ENCODE assay signal across 8 mouse cellular contexts in the genomic region with DNA sequence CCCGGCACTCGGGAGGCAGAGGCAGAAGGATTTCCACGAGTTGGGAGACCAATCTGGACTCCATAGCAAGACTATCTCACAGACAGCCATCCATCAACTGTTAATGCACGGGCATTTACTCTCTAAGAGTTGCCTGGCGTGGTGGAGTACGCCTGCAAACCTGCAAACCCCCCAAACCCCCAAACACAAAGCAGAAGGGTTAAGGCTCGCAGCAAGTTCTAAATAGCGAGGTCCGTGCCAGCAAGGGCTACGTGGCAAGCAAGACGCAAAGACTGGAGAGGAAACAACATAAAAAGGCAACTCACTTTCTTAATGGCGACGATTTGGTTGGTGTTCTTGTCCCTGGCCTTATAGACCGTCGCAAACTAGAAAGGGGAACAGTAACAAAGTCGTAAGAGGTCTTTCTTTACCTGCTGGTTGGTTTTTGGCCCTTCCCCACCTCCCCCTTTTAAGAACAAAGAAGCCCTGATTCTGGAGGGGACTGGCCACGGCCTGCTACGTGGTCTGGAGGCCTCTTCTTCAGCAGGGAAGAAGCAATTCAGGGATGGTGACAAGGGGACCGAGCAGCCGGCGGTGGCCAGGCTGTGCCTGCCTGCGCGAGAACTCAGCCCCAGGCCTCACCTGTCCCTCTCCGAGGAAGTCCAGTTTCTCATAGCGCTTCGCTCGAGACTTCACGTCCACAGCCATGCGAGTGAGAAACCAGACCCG. TPM values are rescaled to one million over a fixed set of nuclear protein-coding genes. Genes with fewer than 3 reads are reported as not detected.
DNase-seq lines count a peak whose midpoint lies in the region; ATAC-seq and TF ChIP-seq lines count a peak whose summit lies in the region.

No protein-coding gene starts in this region.

- peak overlapping the region; percentile 65 for H3K9ac ChIP-seq in liver, adult 2 months (ENCODE audit: low read depth, low read length)
- peak overlapping the region; percentile 88 for H3K9ac ChIP-seq in forebrain, embryonic 12.5 days

- peak overlapping the region; percentile 63 for H3K4me3 ChIP-seq in liver, adult 2 months (ENCODE audit: insufficient read depth, low read depth, low read length)
- peak overlapping the region; percentile 98 for H3K4me3 ChIP-seq in bone marrow, adult 2 months (replicated peaks; ENCODE audit: control insufficient read depth, low read depth, low read length)
- H3K4me3 ChIP-seq in forebrain, embryonic 12.5 days (replicated peaks), result peak overlapping the region; percentile 87

- peaks cover 20% of the 10 kb centered on the region; the same call in 1 of the 2 replicates for H3K79me2 ChIP-seq in liver, adult 2 months (ENCODE audit: control insufficient read depth, insufficient read depth, low read length)

- H3K36me3 ChIP-seq in liver, adult 2 months (ENCODE audit: control insufficient read depth, insufficient read depth, low read length), result peaks cover 4% of the 10 kb centered on the region
- peaks cover 19% of the 10 kb centered on the region for H3K36me3 ChIP-seq in forebrain, embryonic 12.5 days (replicated peaks)

- peak overlapping the region; percentile 36 for H3K27ac ChIP-seq in liver, adult 2 months (replicated peaks; ENCODE audit: insufficient read depth, low read depth, low read length)
- peak overlapping the region; percentile 72 for H3K27ac ChIP-seq in bone marrow, adult 2 months (ENCODE audit: control insufficient read depth, insufficient read depth, low read depth, low read length, poor library complexity)
- H3K27ac ChIP-seq in forebrain, embryonic 12.5 days, result peak overlapping the region; percentile 91

- no peaks in the 10 kb centered on the region for H3K9me3 ChIP-seq in forebrain, embryonic 12.5 days

- peak; percentile 91 for ATAC-seq in forebrain, embryonic 12.5 days (ENCODE audit: low FRiP score)
- ATAC-seq in megakaryocyte progenitor cell, adult 5-6 weeks (replicated peaks; ENCODE audit: poor library complexity), result peak; percentile 59

- no peak for TF ChIP-seq POLR2A in liver, adult 2 months (IDR thresholded peaks at IDR 0.05; ENCODE audit: extremely low read depth, insufficient read depth, low read length)
- TF ChIP-seq POLR2A in bone marrow, adult 2 months (IDR thresholded peaks at IDR 0.05; ENCODE audit: borderline replicate concordance, control insufficient read depth, low read depth, low read length), result no peak

- DNase-seq in liver, adult 2 months (ENCODE audit: extremely low read depth, low read depth, low spot score), result no peak
- DNase-seq in liver, result no peak
- peak; percentile 20 for DNase-seq in kidney, adult 9 months
- no peak for DNase-seq in embryo, embryonic 9.5 days (ENCODE audit: extremely low spot score)
- no peak for DNase-seq in spleen, adult 18-20 months

- WGBS in liver, adult 2 months, result under 1% methylated on average over 30 of the region's 30 CpGs
- WGBS in bone marrow, adult 2 months, result under 1% methylated on average over 30 of the region's 30 CpGs
- WGBS in forebrain, embryonic 12.5 days, result 3% methylated on average over 30 of the region's 30 CpGs

- peak overlapping the region; percentile 90 for H3K4me2 ChIP-seq in forebrain, embryonic 12.5 days

- H3K27me3 ChIP-seq in liver, adult 2 months (ENCODE audit: control insufficient read depth, insufficient read depth, low read length), result no peaks in the 10 kb centered on the region
- H3K27me3 ChIP-seq in forebrain, embryonic 12.5 days, result no peaks in the 10 kb centered on the region

- no peak for TF ChIP-seq CTCF in liver, adult 2 months (IDR thresholded peaks at IDR 0.05; ENCODE audit: low read depth, low read length)
- TF ChIP-seq CTCF in bone marrow, adult 2 months (IDR thresholded peaks at IDR 0.05; ENCODE audit: control insufficient read depth, insufficient read depth, low read length), result no peak

- H3K4me1 ChIP-seq in liver, adult 2 months (ENCODE audit: control insufficient read depth, insufficient read depth, low read length), result peaks cover 3% of the 10 kb centered on the region
- H3K4me1 ChIP-seq in bone marrow, adult 2 months (ENCODE audit: control insufficient read depth, insufficient read depth, low read length), result peaks cover 1% of the 10 kb centered on the region; the same call in 1 of the 2 replicates
- H3K4me1 ChIP-seq in forebrain, embryonic 12.5 days, result peaks cover 16% of the 10 kb centered on the region

RNA-seq across cellular contexts. Expression of a gene that starts 0.4 kb away (rescaled TPM):
- total RNA-seq in liver, adult 2 months (2014; rRNA removed), result 13.1 and 15.1 TPM in 2 replicates
- 7.0 and 8.5 TPM in 2 replicates for polyA plus RNA-seq in liver, adult 2 months (2012; rRNA removed)
- polyA plus RNA-seq in bone marrow, adult 2 months (2011; ENCODE audit: insufficient read depth, insufficient read length, low replicate concordance, missing spikeins), result 18.1 and 24.2 TPM in 2 replicates
- 63.7 and 66.2 TPM in 2 replicates for polyA plus RNA-seq in forebrain, embryonic 12.5 days (2016; fragmentation: Nextera tagmentation; extraction: Ambion mirVana)
- total RNA-seq in megakaryocyte progenitor cell, adult 5-6 weeks (2015), result 55.6 and 55.9 TPM in 2 replicates
- 51.1 and 56.8 TPM in 2 replicates for total RNA-seq in megakaryocyte progenitor cell, adult 5-6 weeks (2017)

RNA-seq across cellular contexts. Expression of a gene that starts 14.2 kb away (rescaled TPM):
- 30.4 and 30.7 TPM in 2 replicates for total RNA-seq in liver, adult 2 months (2014; rRNA removed)
- 14.7 and 27.1 TPM in 2 replicates for polyA plus RNA-seq in liver, adult 2 months (2012; rRNA removed)
- polyA plus RNA-seq in bone marrow, adult 2 months (2011; ENCODE audit: insufficient read depth, insufficient read length, low replicate concordance, missing spikeins), result 35.3 and 44.2 TPM in 2 replicates
- polyA plus RNA-seq in forebrain, embryonic 12.5 days (2016; fragmentation: Nextera tagmentation; extraction: Ambion mirVana), result 124 and 132 TPM in 2 replicates
- 86.2 and 90.4 TPM in 2 replicates for total RNA-seq in megakaryocyte progenitor cell, adult 5-6 weeks (2015)
- 73.0 and 75.8 TPM in 2 replicates for total RNA-seq in megakaryocyte progenitor cell, adult 5-6 weeks (2017)

RNA-seq across cellular contexts. Expression of a gene that starts 45.4 kb away (rescaled TPM):
- 0.34 TPM in 1 of 2 replicates, not detected in the other for total RNA-seq in liver, adult 2 months (2014; rRNA removed)
- 0.17 TPM in 1 of 2 replicates, not detected in the other for polyA plus RNA-seq in liver, adult 2 months (2012; rRNA removed)
- 50.0 and 67.5 TPM in 2 replicates for polyA plus RNA-seq in bone marrow, adult 2 months (2011; ENCODE audit: insufficient read depth, insufficient read length, low replicate concordance, missing spikeins)
- 46.3 and 48.9 TPM in 2 replicates for polyA plus RNA-seq in forebrain, embryonic 12.5 days (2016; fragmentation: Nextera tagmentation; extraction: Ambion mirVana)
- total RNA-seq in megakaryocyte progenitor cell, adult 5-6 weeks (2015), result 64.8 and 71.7 TPM in 2 replicates
- total RNA-seq in megakaryocyte progenitor cell, adult 5-6 weeks (2017), result 66.3 and 67.7 TPM in 2 replicates

RNA-seq across cellular contexts. Expression of a gene that starts 56.1 kb away (rescaled TPM):
- 0.37 and 2.2 TPM in 2 replicates for total RNA-seq in liver, adult 2 months (2014; rRNA removed)
- 0.16 and 0.26 TPM in 2 replicates for polyA plus RNA-seq in liver, adult 2 months (2012; rRNA removed)
- polyA plus RNA-seq in bone marrow, adult 2 months (2011; ENCODE audit: insufficient read depth, insufficient read length, low replicate concordance, missing spikeins), result 62.2 and 75.7 TPM in 2 replicates
- polyA plus RNA-seq in forebrain, embryonic 12.5 days (2016; fragmentation: Nextera tagmentation; extraction: Ambion mirVana), result 343 and 352 TPM in 2 replicates
- total RNA-seq in megakaryocyte progenitor cell, adult 5-6 weeks (2015), result 152 and 153 TPM in 2 replicates
- 181 and 194 TPM in 2 replicates for total RNA-seq in megakaryocyte progenitor cell, adult 5-6 weeks (2017)

Comparison
In these comparisons a context has a peak if more than half of its experiments do, and no peak if none do; other contexts are left out.
1. H3K27ac ChIP-seq: peak in every context shown above with its lines; median percentile 91 in forebrain, embryonic 12.5 days; 72 in bone marrow, adult 2 months; 36 in liver, adult 2 months.
2. RNA of a gene that starts 45.4 kb away (polyA plus RNA-seq): 50.0 to 67.5 TPM in bone marrow, adult 2 months and 46.3 to 48.9 TPM in forebrain, embryonic 12.5 days; 0.17 TPM in liver, adult 2 months; every median in the first group is over 10 times any median in the second.
3. Peak in every context shown above with its lines, with median percentiles within 50 percentile points of each other: H3K4me3 ChIP-seq.